Mouse (Mus musculus): Measurements from ENCODE around the gene Cdk10. TPM values are rescaled to one million over a fixed set of nuclear protein-coding genes. Genes with fewer than 3 reads are reported as not detected.
A peak's percentile ranks its signal among the peaks of the same experiment; 100 is the strongest.
"Not testable (repeated sequence)": the region's sequence is repeated elsewhere in the genome, so short reads cannot be mapped to it uniquely, and the experiment has no call there.

Gene Cdk10
- polyA plus RNA-seq, 1 experiment: 97.0 TPM

- Histone ChIP-seq H3K27ac (ENCODE audit: insufficient read depth, low read length) (no peak overlapping the region), H3K4me3 (replicated peaks; ENCODE audit: insufficient read depth, low read depth, low read length) (no peak overlapping the region), H3K27me3 (ENCODE audit: control insufficient read depth, insufficient read depth, low read length) (no peaks in the 10 kb centered on the region), H3K4me1 (ENCODE audit: control insufficient read depth, insufficient read depth, low read length) (no peaks in the 10 kb centered on the region)
- no peak for TF ChIP-seq POLR2A (IDR thresholded peaks at IDR 0.05; ENCODE audit: borderline replicate concordance, insufficient read depth, low read length)
- TF ChIP-seq CTCF (IDR thresholded peaks at IDR 0.05; ENCODE audit: borderline replicate concordance, insufficient read depth, low read depth, low read length): no peak
- no peak for DNase-seq
- 50% methylated on average over 9 of the region's 9 CpGs for WGBS
Observed at GRCm38 (mm10) chr8:123193771-123194170, 30.9 kb upstream of the Cdk10 start.

- H3K4me3 ChIP-seq (replicated peaks; ENCODE audit: insufficient read depth, low read depth, low read length); H3K27ac ChIP-seq (ENCODE audit: insufficient read depth, low read length); DNase-seq; H3K27me3 ChIP-seq (ENCODE audit: control insufficient read depth, insufficient read depth, low read length); H3K4me1 ChIP-seq (ENCODE audit: control insufficient read depth, insufficient read depth, low read length): not testable (repeated sequence)
- WGBS: 78% methylated on average over 5 of the region's 5 CpGs
Observed at GRCm38 (mm10) chr8:123197016-123197415, 27.6 kb upstream of the Cdk10 start.

GRCm38 (mm10) chr8:123199864-123200263 is 24.8 kb upstream of the Cdk10 start:
- TF ChIP-seq CTCF (IDR thresholded peaks at IDR 0.05; ENCODE audit: borderline replicate concordance, insufficient read depth, low read depth, low read length) (no peak), POLR2A (IDR thresholded peaks at IDR 0.05; ENCODE audit: borderline replicate concordance, insufficient read depth, low read length) (no peak)
- 60% methylated on average over 14 of the region's 14 CpGs for WGBS
- Histone ChIP-seq H3K27ac (ENCODE audit: insufficient read depth, low read length) (no peak overlapping the region), H3K4me3 (replicated peaks; ENCODE audit: insufficient read depth, low read depth, low read length) (no peak overlapping the region), H3K27me3 (ENCODE audit: control insufficient read depth, insufficient read depth, low read length) (no peaks in the 10 kb centered on the region), H3K4me1 (ENCODE audit: control insufficient read depth, insufficient read depth, low read length) (no peaks in the 10 kb centered on the region)
- DNase-seq: no peak

GRCm38 (mm10) chr8:123202288-123202687 is 22.4 kb upstream of the Cdk10 start:
- TF ChIP-seq CTCF (IDR thresholded peaks at IDR 0.05; ENCODE audit: borderline replicate concordance, insufficient read depth, low read depth, low read length): peak; percentile 76
- TF ChIP-seq POLR2A (IDR thresholded peaks at IDR 0.05; ENCODE audit: borderline replicate concordance, insufficient read depth, low read length): no peak
- H3K4me3 ChIP-seq (replicated peaks; ENCODE audit: insufficient read depth, low read depth, low read length): no peak overlapping the region
- H3K27ac ChIP-seq (ENCODE audit: insufficient read depth, low read length): no peak overlapping the region
- H3K27me3 ChIP-seq (ENCODE audit: control insufficient read depth, insufficient read depth, low read length): no peaks in the 10 kb centered on the region
- no peaks in the 10 kb centered on the region for H3K4me1 ChIP-seq (ENCODE audit: control insufficient read depth, insufficient read depth, low read length)
- 21% methylated on average over 5 of the region's 5 CpGs for WGBS
- DNase-seq: peak; percentile 57 to 72

DNA sequence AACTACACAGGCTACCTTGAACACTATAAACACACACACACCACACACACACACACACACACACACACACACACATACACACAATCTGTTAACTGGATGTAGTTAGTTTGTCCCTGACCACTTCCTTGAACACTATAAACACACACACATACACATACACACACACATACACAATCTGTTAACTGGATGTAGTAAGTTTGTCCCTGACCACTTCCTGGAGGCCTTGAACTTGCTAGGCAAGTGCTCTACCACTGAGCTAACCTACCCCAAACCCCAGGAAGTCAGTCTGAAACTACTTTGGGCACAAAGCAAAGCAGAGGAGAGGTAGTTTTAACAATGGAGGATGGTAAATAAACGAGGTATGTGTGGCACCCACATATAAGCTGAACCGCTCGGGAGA is 21.1 kb upstream of the Cdk10 start:
- DNase-seq: no peak
- Histone ChIP-seq H3K4me1 (ENCODE audit: control insufficient read depth, insufficient read depth, low read length) (no peaks in the 10 kb centered on the region), H3K27me3 (ENCODE audit: control insufficient read depth, insufficient read depth, low read length) (no peaks in the 10 kb centered on the region), H3K27ac (ENCODE audit: insufficient read depth, low read length) (no peak overlapping the region), H3K4me3 (replicated peaks; ENCODE audit: insufficient read depth, low read depth, low read length) (no peak overlapping the region)
- WGBS: 84% methylated on average over 3 of the region's 3 CpGs
- TF ChIP-seq CTCF (IDR thresholded peaks at IDR 0.05; ENCODE audit: borderline replicate concordance, insufficient read depth, low read depth, low read length) (no peak), POLR2A (IDR thresholded peaks at IDR 0.05; ENCODE audit: borderline replicate concordance, insufficient read depth, low read length) (no peak)

DNA sequence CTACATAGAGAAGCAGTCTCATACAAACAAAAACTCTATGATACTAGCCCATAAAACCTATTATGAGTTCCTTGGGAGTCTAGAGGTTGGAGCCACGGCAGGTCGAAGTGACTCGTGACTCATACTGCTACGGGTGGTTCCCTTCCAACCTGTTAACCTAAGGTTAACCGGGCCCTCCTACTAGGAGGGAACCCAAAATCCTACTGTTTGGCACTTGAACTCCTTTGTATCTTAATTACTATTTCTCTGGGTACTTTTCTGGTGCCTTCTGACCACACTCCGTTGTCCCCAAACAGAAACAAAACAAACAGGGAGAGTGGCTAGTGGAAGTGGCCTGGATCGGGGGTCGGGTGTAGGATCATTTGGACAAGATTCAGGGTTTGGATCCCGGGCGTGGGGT is 12.8 kb upstream of the Cdk10 start:
- DNase-seq: no peak

DNA sequence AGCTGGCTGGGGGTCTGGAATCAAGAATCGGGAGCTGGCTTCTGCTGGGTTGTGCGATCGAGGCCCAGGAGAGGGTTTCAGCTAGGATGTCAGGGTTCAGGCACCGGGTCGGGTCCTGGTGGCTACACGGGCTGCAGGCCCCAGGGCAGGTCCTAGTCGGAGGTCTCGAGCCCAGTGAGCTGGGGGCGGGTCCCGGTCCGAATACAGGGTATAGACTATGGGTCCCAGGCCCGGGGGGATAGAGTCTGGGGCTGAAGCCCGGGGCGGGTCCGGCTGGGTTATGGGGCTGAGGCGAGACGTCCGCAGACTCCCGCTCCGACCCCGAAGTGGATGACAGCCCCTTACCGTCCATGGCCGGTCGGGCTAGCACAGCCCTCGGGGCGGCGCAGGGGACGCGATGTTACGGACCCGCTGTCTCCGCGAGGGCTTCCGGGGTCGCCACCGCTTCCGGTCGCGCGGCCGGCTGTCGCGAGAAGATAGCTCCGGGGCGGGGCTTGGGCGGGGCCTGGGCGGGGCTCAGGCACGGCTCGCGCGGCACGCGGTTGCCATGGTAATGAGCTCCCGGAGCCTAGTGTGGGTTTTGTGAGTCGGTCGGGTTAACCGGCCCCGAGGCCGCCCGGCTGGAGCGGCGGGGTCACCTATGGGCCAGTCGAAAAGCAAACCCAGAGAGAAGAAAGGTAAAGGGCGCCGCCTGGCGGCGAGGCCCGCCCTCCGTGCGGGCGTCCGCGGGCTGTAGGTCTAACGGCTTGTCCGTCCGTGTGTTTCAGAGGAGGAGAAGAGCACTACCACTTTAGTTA is 12.1 kb upstream of the Cdk10 start, which contains the start of the genes Chmp1a and Spata33:
Gene Chmp1a (minus strand): TSS at position 443 of the 797 bp plus-strand sequence.
Gene Spata33 (plus strand): TSS at position 512 of the 797 bp plus-strand sequence.
- H3K4me1 ChIP-seq (ENCODE audit: control insufficient read depth, insufficient read depth, low read length): peaks cover 2% of the 10 kb centered on the region; the same call in 1 of the 2 replicates
- H3K27me3 ChIP-seq (ENCODE audit: control insufficient read depth, insufficient read depth, low read length): no peaks in the 10 kb centered on the region
- TF ChIP-seq CTCF (IDR thresholded peaks at IDR 0.05; ENCODE audit: borderline replicate concordance, insufficient read depth, low read depth, low read length) (peak; percentile 52; the same call in 1 of the 2 replicates), POLR2A (IDR thresholded peaks at IDR 0.05; ENCODE audit: borderline replicate concordance, insufficient read depth, low read length) (peak; percentile 83)
- H3K27ac ChIP-seq (ENCODE audit: insufficient read depth, low read length): peak within 1 kb of the TSS; percentile 65; the same call in 1 of the 2 replicates
- DNase-seq: peak; percentile 88 to 90
- peak within 1 kb of the TSS; percentile 77 for H3K4me3 ChIP-seq (replicated peaks; ENCODE audit: insufficient read depth, low read depth, low read length)
- under 1% methylated on average over 76 of the region's 76 CpGs for WGBS

More for the DNA sequence above, 12.8 kb upstream of the Cdk10 start:
- H3K4me3 ChIP-seq (replicated peaks; ENCODE audit: insufficient read depth, low read depth, low read length): peak overlapping the region; percentile 77
- H3K27ac ChIP-seq (ENCODE audit: insufficient read depth, low read length): no peak overlapping the region
- no peaks in the 10 kb centered on the region for H3K27me3 ChIP-seq (ENCODE audit: control insufficient read depth, insufficient read depth, low read length)
- peaks cover 2% of the 10 kb centered on the region; the same call in 1 of the 2 replicates for H3K4me1 ChIP-seq (ENCODE audit: control insufficient read depth, insufficient read depth, low read length)
- WGBS: 37% methylated on average over 10 of the region's 10 CpGs
- TF ChIP-seq POLR2A (IDR thresholded peaks at IDR 0.05; ENCODE audit: borderline replicate concordance, insufficient read depth, low read length) (no peak), CTCF (IDR thresholded peaks at IDR 0.05; ENCODE audit: borderline replicate concordance, insufficient read depth, low read depth, low read length) (no peak)

All from cerebellum, adult 2 months (tissue).